Comparison of ENCODE assay signal across 8 mouse cellular contexts in the genomic region with DNA sequence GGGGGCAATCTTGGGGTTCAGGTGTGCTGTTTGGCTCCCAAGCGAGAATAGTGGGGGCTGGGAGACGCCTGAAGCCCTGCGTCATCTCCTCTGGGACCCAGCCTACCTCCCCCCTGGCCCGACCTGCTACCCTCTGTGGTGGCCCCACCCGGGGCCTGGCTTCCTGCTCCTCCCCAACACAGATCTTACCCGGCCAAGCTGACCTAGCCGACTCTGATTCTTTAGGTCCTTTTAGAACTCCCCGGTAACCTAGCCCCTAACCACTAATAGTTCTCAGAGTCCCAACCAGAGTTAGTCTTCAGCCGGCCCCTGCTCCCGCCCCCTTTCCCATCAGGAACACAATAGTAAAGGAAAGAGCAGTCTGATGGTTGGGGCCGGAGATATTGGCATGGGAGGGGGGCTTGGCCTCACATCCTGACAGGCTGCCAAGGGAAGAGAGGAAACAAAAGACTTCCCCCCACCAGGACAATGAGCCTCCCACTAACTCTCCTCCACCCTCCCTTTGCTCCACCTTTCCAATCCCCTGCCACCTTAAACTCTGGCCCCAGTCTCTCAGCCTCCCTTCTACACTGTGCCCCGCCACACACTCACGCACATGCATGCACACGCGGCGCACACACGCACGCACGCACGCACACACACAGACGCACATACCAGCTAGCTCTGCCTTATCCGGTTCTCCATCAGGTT. TPM values are rescaled to one million over a fixed set of nuclear protein-coding genes. Genes with fewer than 3 reads are reported as not detected.
DNase-seq lines count a peak whose midpoint lies in the region; ATAC-seq and TF ChIP-seq lines count a peak whose summit lies in the region.

No protein-coding gene starts in this region.

- H3K27me3 ChIP-seq in forebrain, embryonic 12.5 days, result peaks cover 5% of the 10 kb centered on the region; the same call in 1 of the 2 replicates

- H3K9me3 ChIP-seq in forebrain, embryonic 12.5 days, result no peaks in the 10 kb centered on the region

- peak overlapping the region; percentile 81 for H3K27ac ChIP-seq in layer of hippocampus, adult 2 months
- peak overlapping the region; percentile 71 for H3K27ac ChIP-seq in forebrain, embryonic 12.5 days

- peak overlapping the region; percentile 63 for H3K4me3 ChIP-seq in layer of hippocampus, adult 2 months
- peak overlapping the region; percentile 41 for H3K4me3 ChIP-seq in forebrain, embryonic 12.5 days (replicated peaks)

- H3K4me1 ChIP-seq in forebrain, embryonic 12.5 days, result peaks cover 15% of the 10 kb centered on the region

- H3K36me3 ChIP-seq in forebrain, embryonic 12.5 days (replicated peaks), result no peaks in the 10 kb centered on the region

- WGBS in forebrain, embryonic 12.5 days, result 4% methylated on average over 22 of the region's 22 CpGs

- H3K4me2 ChIP-seq in forebrain, embryonic 12.5 days, result peak overlapping the region; percentile 68

- no peak for TF ChIP-seq CTCF in layer of hippocampus, adult 2 months (conservative IDR thresholded peaks at IDR 0.05)
- TF ChIP-seq CTCF in brain, embryonic 14.5 days (IDR thresholded peaks at IDR 0.05; ENCODE audit: borderline replicate concordance, extremely low read depth, insufficient read depth, insufficient read length), result no peak

- intact Hi-C loops in heart, postnatal 14 days (cut with DNase I), result loop anchor here (1.0 to 10.0 kb wide), 3 partner anchors 9 to 425 kb away; no protein-coding TSS in a partner anchor

- peak in 1 of 2 experiments; percentile 24 for DNase-seq in layer of hippocampus, adult 2 months (ENCODE audit: low spot score in 2 of 2)
- no peak for DNase-seq in layer of hippocampus, postnatal 36 days
- peak; percentile 77 for DNase-seq in brain, embryonic 14.5 days (ENCODE audit: low read depth)
- DNase-seq in heart, postnatal 14 days, result peak; percentile 70 to 72
- peak; percentile 76 to 82 for DNase-seq in kidney, postnatal 36 days
- no peak for DNase-seq in urinary bladder, postnatal 10 days (ENCODE audit: low spot score)

- ATAC-seq in forebrain, embryonic 12.5 days (ENCODE audit: low FRiP score), result peak; percentile 53
- peak; percentile 69 for ATAC-seq in megakaryocyte progenitor cell, adult 5-6 weeks (replicated peaks; ENCODE audit: poor library complexity)

- peak overlapping the region; percentile 59 for H3K9ac ChIP-seq in forebrain, embryonic 12.5 days

- no peak for TF ChIP-seq POLR2A in brain, embryonic 14.5 days (IDR thresholded peaks at IDR 0.05; ENCODE audit: borderline replicate concordance, extremely low read depth, insufficient read depth, insufficient read length, poor library complexity, severe bottlenecking)

RNA-seq across cellular contexts. Expression of a gene that starts 6.0 kb away (rescaled TPM):
- 10 to 100 TPM; 27.9 to 28.4 TPM for total RNA-seq in layer of hippocampus, adult 2 months (2021)
- total RNA-seq in layer of hippocampus, postnatal 36 days (2021), result 10 to 100 TPM; 27.4 to 28.3 TPM
- 34.0 and 34.8 TPM in 2 replicates for polyA plus RNA-seq in brain, embryonic 14.5 days (2012; rRNA removed)
- 17.3 and 17.4 TPM in 2 replicates for polyA plus RNA-seq in forebrain, embryonic 12.5 days (2016; fragmentation: Nextera tagmentation; extraction: Ambion mirVana)
- total RNA-seq in heart, postnatal 14 days (2021), result 1 to 10 TPM; 3.8 to 5.4 TPM
- 2.4 and 4.4 TPM in 2 replicates for total RNA-seq in megakaryocyte progenitor cell, adult 5-6 weeks (2015)
- 5.3 and 5.7 TPM in 2 replicates for total RNA-seq in megakaryocyte progenitor cell, adult 5-6 weeks (2017)

RNA-seq across cellular contexts. Expression of a gene that starts 10.5 kb away (rescaled TPM):
- total RNA-seq in layer of hippocampus, adult 2 months (2021), result 1 to 10 TPM; 5.6 to 5.7 TPM
- total RNA-seq in layer of hippocampus, postnatal 36 days (2021), result 1 to 10 TPM; 4.2 to 4.6 TPM
- 15.5 and 18.8 TPM in 2 replicates for polyA plus RNA-seq in brain, embryonic 14.5 days (2012; rRNA removed)
- polyA plus RNA-seq in forebrain, embryonic 12.5 days (2016; fragmentation: Nextera tagmentation; extraction: Ambion mirVana), result 26.7 and 27.7 TPM in 2 replicates
- 10 to 100 TPM; 77.5 to 83.7 TPM for total RNA-seq in heart, postnatal 14 days (2021)
- 0.05 and 0.10 TPM in 2 replicates for total RNA-seq in megakaryocyte progenitor cell, adult 5-6 weeks (2015)
- total RNA-seq in megakaryocyte progenitor cell, adult 5-6 weeks (2017), result 0.27 TPM in 1 of 2 replicates, not detected in the other

RNA-seq across cellular contexts. Expression of a gene that starts 25.2 kb away (rescaled TPM):
- total RNA-seq in layer of hippocampus, adult 2 months (2021), result 1 to 10 TPM; 4.8 to 7.3 TPM
- 1 to 10 TPM; 5.8 to 6.9 TPM for total RNA-seq in layer of hippocampus, postnatal 36 days (2021)
- polyA plus RNA-seq in brain, embryonic 14.5 days (2012; rRNA removed), result 25.7 and 33.0 TPM in 2 replicates
- 41.3 and 43.9 TPM in 2 replicates for polyA plus RNA-seq in forebrain, embryonic 12.5 days (2016; fragmentation: Nextera tagmentation; extraction: Ambion mirVana)
- total RNA-seq in heart, postnatal 14 days (2021), result 10 to 100 TPM; 14.2 to 14.3 TPM
- 4.0 and 6.7 TPM in 2 replicates for total RNA-seq in megakaryocyte progenitor cell, adult 5-6 weeks (2015)
- total RNA-seq in megakaryocyte progenitor cell, adult 5-6 weeks (2017), result 7.1 and 7.5 TPM in 2 replicates

RNA-seq across cellular contexts. Expression of a gene that starts 32.0 kb away (rescaled TPM):
- 100 to 1,000 TPM; 223 to 232 TPM for total RNA-seq in layer of hippocampus, adult 2 months (2021)
- total RNA-seq in layer of hippocampus, postnatal 36 days (2021), result 100 to 1,000 TPM; 209 to 228 TPM
- 211 and 216 TPM in 2 replicates for polyA plus RNA-seq in brain, embryonic 14.5 days (2012; rRNA removed)
- 184 and 198 TPM in 2 replicates for polyA plus RNA-seq in forebrain, embryonic 12.5 days (2016; fragmentation: Nextera tagmentation; extraction: Ambion mirVana)
- total RNA-seq in heart, postnatal 14 days (2021), result 10 to 100 TPM; 84.2 to 84.8 TPM
- total RNA-seq in megakaryocyte progenitor cell, adult 5-6 weeks (2015), result 133 and 143 TPM in 2 replicates
- 241 and 321 TPM in 2 replicates for total RNA-seq in megakaryocyte progenitor cell, adult 5-6 weeks (2017)

RNA-seq across cellular contexts. Expression of a gene that starts 45.0 kb away (rescaled TPM):
- total RNA-seq in layer of hippocampus, adult 2 months (2021), result 10 to 100 TPM; 12.4 to 13.8 TPM
- 10 to 100 TPM in 1 of 2 experiments, 1 to 10 TPM in 1; 8.6 to 12.2 TPM for total RNA-seq in layer of hippocampus, postnatal 36 days (2021)
- polyA plus RNA-seq in brain, embryonic 14.5 days (2012; rRNA removed), result 10.0 and 11.9 TPM in 2 replicates
- 6.0 and 7.2 TPM in 2 replicates for polyA plus RNA-seq in forebrain, embryonic 12.5 days (2016; fragmentation: Nextera tagmentation; extraction: Ambion mirVana)
- total RNA-seq in heart, postnatal 14 days (2021), result 1 to 10 TPM; 6.7 to 8.5 TPM
- 0.61 and 2.9 TPM in 2 replicates for total RNA-seq in megakaryocyte progenitor cell, adult 5-6 weeks (2015)
- total RNA-seq in megakaryocyte progenitor cell, adult 5-6 weeks (2017), result 1.3 and 3.8 TPM in 2 replicates

Comparison
In these comparisons a context has a peak if more than half of its experiments do, and no peak if none do; other contexts are left out.
1. DNase-seq: peak in brain, embryonic 14.5 days (single experiment), heart, postnatal 14 days (2 of 2) and kidney, postnatal 36 days (2 of 2); none in layer of hippocampus, postnatal 36 days (0 of 2) and urinary bladder, postnatal 10 days (single experiment).
2. RNA of a gene that starts 6.0 kb away (total RNA-seq): 27.9 to 28.4 TPM in layer of hippocampus, adult 2 months and 27.4 to 28.3 TPM in layer of hippocampus, postnatal 36 days; 2.4 to 5.7 TPM in megakaryocyte progenitor cell, adult 5-6 weeks and 3.8 to 5.4 TPM in heart, postnatal 14 days; every median in the first group is over 4 times any median in the second.
3. RNA of a gene that starts 10.5 kb away (total RNA-seq): 77.5 to 83.7 TPM in heart, postnatal 14 days; 5.6 to 5.7 TPM in layer of hippocampus, adult 2 months, 4.2 to 4.6 TPM in layer of hippocampus, postnatal 36 days and 0.05 to 0.27 TPM in megakaryocyte progenitor cell, adult 5-6 weeks; every median in the first group is over 10 times any median in the second.